ENCODE assay signal across 7 mouse cellular contexts in the genomic region with DNA sequence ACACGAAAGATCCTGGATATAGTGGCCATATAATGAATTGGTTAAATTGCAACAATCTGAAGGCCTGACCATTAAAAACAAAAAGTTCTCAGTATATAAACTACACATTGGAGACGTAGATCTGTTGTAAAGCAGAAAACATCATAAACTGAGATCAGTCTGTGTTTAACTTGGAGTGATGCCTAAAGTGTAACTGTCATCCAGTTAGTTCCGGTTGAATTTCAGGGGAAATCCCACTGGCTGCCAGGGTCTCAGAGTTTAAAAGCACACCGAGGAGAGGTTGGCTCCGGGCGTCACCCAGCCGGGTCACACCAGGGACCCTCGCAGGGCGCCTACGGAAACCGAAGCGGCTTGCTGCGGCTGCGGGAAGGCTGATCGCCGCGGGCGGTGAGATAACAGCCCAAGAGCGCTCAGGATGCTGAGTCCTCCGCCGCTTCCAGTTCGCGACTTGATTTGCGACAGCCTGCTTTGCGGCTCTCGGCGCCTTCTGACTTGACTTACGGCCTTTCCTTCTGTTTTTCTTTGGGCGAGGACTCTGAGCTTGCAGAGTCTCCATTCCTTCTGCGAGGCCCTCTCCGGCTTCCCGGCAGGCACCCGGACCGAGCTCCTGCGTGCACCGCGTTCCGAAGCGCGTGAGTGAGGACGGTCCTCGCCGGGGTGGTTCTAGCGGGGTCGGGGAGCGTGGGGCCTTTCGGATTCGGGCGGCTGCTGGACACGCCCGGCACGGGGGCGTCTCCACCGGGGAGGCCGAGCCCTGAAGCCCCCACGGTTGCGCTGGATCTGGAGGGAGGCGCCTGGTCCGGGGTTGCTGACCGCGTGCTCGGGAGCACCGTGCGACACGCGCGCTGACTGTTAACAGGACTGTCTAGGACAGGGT. TPM values are rescaled to one million over a fixed set of nuclear protein-coding genes. Genes with fewer than 3 reads are reported as not detected.
DNase-seq lines count a peak whose midpoint lies in the region; ATAC-seq lines count a peak whose summit lies in the region.

A gene (plus strand): TSS at position 495 of the 877 bp plus-strand sequence.

- peaks cover 3% of the 10 kb centered on the region for H3K4me1 ChIP-seq in intestine, embryonic 16.5 days (ENCODE audit: control insufficient read depth, insufficient read depth, low read length)
- peaks cover 8% of the 10 kb centered on the region; the same call in 1 of the 2 replicates for H3K4me1 ChIP-seq in midbrain, embryonic 11.5 days (ENCODE audit: control insufficient read depth, insufficient read depth, low read length)

- WGBS in intestine, embryonic 16.5 days: under 1% methylated on average over 67 of the region's 67 CpGs
- 1% methylated on average over 67 of the region's 67 CpGs for WGBS in midbrain, embryonic 11.5 days

- no peaks in the 10 kb centered on the region for H3K27me3 ChIP-seq in intestine, embryonic 16.5 days (replicated peaks; ENCODE audit: control insufficient read depth, insufficient read depth, low read length)
- H3K27me3 ChIP-seq in midbrain, embryonic 11.5 days (ENCODE audit: control insufficient read depth, insufficient read depth, low read length): no peaks in the 10 kb centered on the region

- H3K27ac ChIP-seq in intestine, embryonic 16.5 days (ENCODE audit: low read length): peak within 1 kb of the TSS; percentile 91
- peak within 1 kb of the TSS; percentile 33 for H3K27ac ChIP-seq in midbrain, embryonic 11.5 days (ENCODE audit: low read depth, low read length)

- H3K9ac ChIP-seq in intestine, embryonic 16.5 days (ENCODE audit: low read depth, low read length): peak within 1 kb of the TSS; percentile 94
- H3K9ac ChIP-seq in midbrain, embryonic 11.5 days (ENCODE audit: low read length): peak within 1 kb of the TSS; percentile 85

- peak; percentile 92 for ATAC-seq in intestine, embryonic 16.5 days
- ATAC-seq in midbrain, embryonic 11.5 days (ENCODE audit: low FRiP score): peak; percentile 91

- peak; percentile 91 for DNase-seq in adrenal gland, adult 2 months
- peak; percentile 78 for DNase-seq in embryo, embryonic 11.5 days (ENCODE audit: low read depth, low spot score)
- peak; percentile 62 to 84 for DNase-seq in gastrocnemius, postnatal 4 days (ENCODE audit: low spot score in 2 of 2)
- peak; percentile 91 to 92 for DNase-seq in left cerebral cortex, postnatal 36 days (ENCODE audit: low spot score in 2 of 2)
- peak; percentile 98 for DNase-seq in midbrain, embryonic 11.5 days (ENCODE audit: low spot score, missing footprints)
- peak; percentile 88 for DNase-seq in skeletal muscle tissue, adult 2 months (ENCODE audit: low read depth, low spot score)

- H3K4me3 ChIP-seq in intestine, embryonic 16.5 days (ENCODE audit: low read length): peak within 1 kb of the TSS; percentile 88
- peak within 1 kb of the TSS; percentile 91 for H3K4me3 ChIP-seq in midbrain, embryonic 11.5 days (ENCODE audit: low read depth, low read length)

- no peaks in the 10 kb centered on the region for H3K9me3 ChIP-seq in intestine, embryonic 16.5 days (ENCODE audit: control insufficient read depth, low read length)
- H3K9me3 ChIP-seq in midbrain, embryonic 11.5 days (ENCODE audit: control insufficient read depth, low read length): no peaks in the 10 kb centered on the region

- no peaks in the 10 kb centered on the region for H3K36me3 ChIP-seq in intestine, embryonic 16.5 days (ENCODE audit: control insufficient read depth, insufficient read depth, low read length)
- no peaks in the 10 kb centered on the region for H3K36me3 ChIP-seq in midbrain, embryonic 11.5 days (ENCODE audit: control insufficient read depth, insufficient read depth, low read length)

- intact Hi-C loops in left cerebral cortex, postnatal 36 days (cut with DNase I): loop anchor here (1.0 to 5.0 kb wide), 3 partner anchors 54 to 420 kb away; a partner anchor contains a TSS

- H3K4me2 ChIP-seq in intestine, embryonic 16.5 days (ENCODE audit: low read depth, low read length): peak within 1 kb of the TSS; percentile 79
- peak within 1 kb of the TSS; percentile 78 for H3K4me2 ChIP-seq in midbrain, embryonic 11.5 days

RNA-seq across cellular contexts. Expression of the gene that starts here (rescaled TPM):
- total RNA-seq in adrenal gland, adult 2 months (2021): 10 to 100 TPM; 14.0 to 15.1 TPM
- 16.5 and 25.9 TPM in 2 replicates for polyA plus RNA-seq in adrenal gland, adult 2 months (2012; rRNA removed)
- 10 to 100 TPM; 16.1 to 23.5 TPM for total RNA-seq in gastrocnemius, postnatal 4 days (2021)
- polyA plus RNA-seq in intestine, embryonic 16.5 days (2015; fragmentation: Nextera tagmentation; extraction: Ambion mirVana): 15.6 and 17.4 TPM in 2 replicates
- total RNA-seq in left cerebral cortex, postnatal 36 days (2021): 10 to 100 TPM; 37.8 to 51.5 TPM
- 20.2 and 22.8 TPM in 2 replicates for polyA plus RNA-seq in midbrain, embryonic 11.5 days (2014; fragmentation: Nextera tagmentation; extraction: Ambion mirVana)

Comparison
In these comparisons a context has a peak if more than half of its experiments do, and no peak if none do; other contexts are left out.
1. Peak in every context shown above with its lines: DNase-seq, ATAC-seq, H3K4me3 ChIP-seq and H3K27ac ChIP-seq.